Mouse (Mus musculus): ENCODE measurements at regions not wholly inside any gene's neighbourhood (a gene's known extent, or its start where the extent isn't known, plus 50 kb on each side); places are given as distances from the start of the nearest gene placed in this dataset.

GRCm38 (mm10) chr12:27054411-27054810, 288.0 kb downstream of the Sox11 start:
- Histone ChIP-seq H3K36me3 (no peaks in the 10 kb centered on the region), H3K4me1 (replicated peaks) (no peaks in the 10 kb centered on the region), H3K27ac (no peak overlapping the region), H3K4me3 (no peak overlapping the region), H3K9ac (no peak overlapping the region), H3K9me3 (replicated peaks) (no peaks in the 10 kb centered on the region), H3K4me2 (no peak overlapping the region), H3K27me3 (no peaks in the 10 kb centered on the region)
- WGBS, result 87% methylated on average over 4 of the region's 4 CpGs
- ATAC-seq (replicated peaks; ENCODE audit: insufficient number of reproducible peaks, insufficient read depth, low FRiP score, low read depth), result no peak

GRCm38 (mm10) chr12:27037922-27038321, 304.5 kb downstream of the Sox11 start:
- no peak overlapping the region for H3K4me2 ChIP-seq
- no peak overlapping the region for H3K9ac ChIP-seq
- no peaks in the 10 kb centered on the region for H3K4me1 ChIP-seq (replicated peaks)
- no peaks in the 10 kb centered on the region for H3K36me3 ChIP-seq
- no peaks in the 10 kb centered on the region for H3K9me3 ChIP-seq (replicated peaks)
- WGBS, result 47% methylated on average over 2 of the region's 2 CpGs
- H3K27me3 ChIP-seq, result no peaks in the 10 kb centered on the region
- no peak for ATAC-seq (replicated peaks; ENCODE audit: insufficient number of reproducible peaks, insufficient read depth, low FRiP score, low read depth)
- no peak overlapping the region for H3K4me3 ChIP-seq
- H3K27ac ChIP-seq, result no peak overlapping the region

GRCm38 (mm10) chr12:27019751-27020150, 322.6 kb downstream of the Sox11 start:
- no peak overlapping the region for H3K4me3 ChIP-seq
- H3K27ac ChIP-seq, result no peak overlapping the region
- no peaks in the 10 kb centered on the region for H3K36me3 ChIP-seq
- no peaks in the 10 kb centered on the region for H3K27me3 ChIP-seq
- WGBS, result 46% methylated on average over 4 of the region's 4 CpGs
- no peak overlapping the region for H3K9ac ChIP-seq
- no peaks in the 10 kb centered on the region for H3K4me1 ChIP-seq (replicated peaks)
- H3K9me3 ChIP-seq (replicated peaks), result no peaks in the 10 kb centered on the region
- no peak overlapping the region for H3K4me2 ChIP-seq
- no peak for ATAC-seq (replicated peaks; ENCODE audit: insufficient number of reproducible peaks, insufficient read depth, low FRiP score, low read depth)

GRCm38 (mm10) chr12:27018366-27018765, 324.0 kb downstream of the Sox11 start:
- Histone ChIP-seq H3K27me3 (no peaks in the 10 kb centered on the region), H3K4me2 (no peak overlapping the region), H3K27ac (no peak overlapping the region), H3K9ac (no peak overlapping the region), H3K36me3 (no peaks in the 10 kb centered on the region), H3K4me3 (no peak overlapping the region), H3K9me3 (replicated peaks) (no peaks in the 10 kb centered on the region), H3K4me1 (replicated peaks) (no peaks in the 10 kb centered on the region)
- ATAC-seq (replicated peaks; ENCODE audit: insufficient number of reproducible peaks, insufficient read depth, low FRiP score, low read depth), result no peak
- WGBS, result 68% methylated on average over 7 of the region's 7 CpGs

- no peak for ATAC-seq (replicated peaks; ENCODE audit: insufficient number of reproducible peaks, insufficient read depth, low FRiP score, low read depth)
- Histone ChIP-seq H3K4me2 (no peak overlapping the region), H3K4me1 (replicated peaks) (no peaks in the 10 kb centered on the region; the same call in 1 of the 2 replicates), H3K36me3 (no peaks in the 10 kb centered on the region), H3K27ac (no peak overlapping the region), H3K27me3 (no peaks in the 10 kb centered on the region), H3K9ac (no peak overlapping the region), H3K4me3 (no peak overlapping the region), H3K9me3 (replicated peaks) (no peaks in the 10 kb centered on the region)
Measured at GRCm38 (mm10) chr12:26999287-26999686, 343.1 kb downstream of the Sox11 start.

GRCm38 (mm10) chr12:26976284-26977065, 365.9 kb downstream of the Sox11 start:
- H3K4me1 ChIP-seq (replicated peaks), result no peaks in the 10 kb centered on the region
- H3K27ac ChIP-seq, result no peak overlapping the region
- 71% methylated on average over 8 of the region's 8 CpGs for WGBS
- no peak overlapping the region for H3K9ac ChIP-seq
- no peak for ATAC-seq (replicated peaks; ENCODE audit: insufficient number of reproducible peaks, insufficient read depth, low FRiP score, low read depth)
- H3K27me3 ChIP-seq, result no peaks in the 10 kb centered on the region
- H3K9me3 ChIP-seq (replicated peaks), result no peaks in the 10 kb centered on the region
- no peak overlapping the region for H3K4me2 ChIP-seq
- no peaks in the 10 kb centered on the region for H3K36me3 ChIP-seq
- no peak overlapping the region for H3K4me3 ChIP-seq

- no peak overlapping the region for H3K4me2 ChIP-seq
- no peak overlapping the region for H3K9ac ChIP-seq
- 34% methylated on average over 4 of the region's 4 CpGs for WGBS
- ATAC-seq (replicated peaks; ENCODE audit: insufficient number of reproducible peaks, insufficient read depth, low FRiP score, low read depth), result no peak
- no peak overlapping the region for H3K27ac ChIP-seq
- no peaks in the 10 kb centered on the region for H3K36me3 ChIP-seq
- no peaks in the 10 kb centered on the region for H3K4me1 ChIP-seq (replicated peaks)
- H3K27me3 ChIP-seq, result no peaks in the 10 kb centered on the region
- H3K4me3 ChIP-seq, result no peak overlapping the region
- no peaks in the 10 kb centered on the region for H3K9me3 ChIP-seq (replicated peaks)
Measured at GRCm38 (mm10) chr12:26972495-26973113, 369.8 kb downstream of the Sox11 start.

- H3K9me3 ChIP-seq (replicated peaks), result no peaks in the 10 kb centered on the region
- H3K4me3 ChIP-seq, result no peak overlapping the region
- H3K4me1 ChIP-seq (replicated peaks), result no peaks in the 10 kb centered on the region
- no peaks in the 10 kb centered on the region for H3K36me3 ChIP-seq
- no peak overlapping the region for H3K4me2 ChIP-seq
- no peaks in the 10 kb centered on the region for H3K27me3 ChIP-seq
- 51% methylated on average over 16 of the region's 16 CpGs for WGBS
- H3K9ac ChIP-seq, result no peak overlapping the region
- ATAC-seq (replicated peaks; ENCODE audit: insufficient number of reproducible peaks, insufficient read depth, low FRiP score, low read depth), result no peak
- H3K27ac ChIP-seq, result no peak overlapping the region
Measured at GRCm38 (mm10) chr12:26967018-26967737, 375.2 kb downstream of the Sox11 start.

- Histone ChIP-seq H3K4me2 (no peak overlapping the region), H3K27me3 (no peaks in the 10 kb centered on the region), H3K9me3 (replicated peaks) (no peaks in the 10 kb centered on the region), H3K9ac (no peak overlapping the region), H3K4me3 (no peak overlapping the region), H3K4me1 (replicated peaks) (no peaks in the 10 kb centered on the region), H3K27ac (no peak overlapping the region), H3K36me3 (no peaks in the 10 kb centered on the region)
- no peak for ATAC-seq (replicated peaks; ENCODE audit: insufficient number of reproducible peaks, insufficient read depth, low FRiP score, low read depth)
Measured at GRCm38 (mm10) chr12:26963917-26964316, 378.5 kb downstream of the Sox11 start.

GRCm38 (mm10) chr12:26939831-26940230, 402.5 kb downstream of the Sox11 start:
- no peak overlapping the region for H3K9ac ChIP-seq
- H3K27me3 ChIP-seq, result no peaks in the 10 kb centered on the region
- no peaks in the 10 kb centered on the region for H3K36me3 ChIP-seq
- H3K4me1 ChIP-seq (replicated peaks), result no peaks in the 10 kb centered on the region
- ATAC-seq (replicated peaks; ENCODE audit: insufficient number of reproducible peaks, insufficient read depth, low FRiP score, low read depth), result no peak
- no peak overlapping the region for H3K27ac ChIP-seq
- WGBS, result 27% methylated on average over 2 of the region's 2 CpGs
- H3K4me3 ChIP-seq, result no peak overlapping the region
- H3K9me3 ChIP-seq (replicated peaks), result no peaks in the 10 kb centered on the region
- H3K4me2 ChIP-seq, result no peak overlapping the region

- Histone ChIP-seq H3K36me3 (no peaks in the 10 kb centered on the region), H3K9ac (no peak overlapping the region), H3K27ac (no peak overlapping the region), H3K27me3 (no peaks in the 10 kb centered on the region), H3K9me3 (replicated peaks) (no peaks in the 10 kb centered on the region), H3K4me3 (no peak overlapping the region), H3K4me1 (replicated peaks) (no peaks in the 10 kb centered on the region), H3K4me2 (no peak overlapping the region)
- WGBS, result 70% methylated on average over 3 of the region's 3 CpGs
- ATAC-seq (replicated peaks; ENCODE audit: insufficient number of reproducible peaks, insufficient read depth, low FRiP score, low read depth), result no peak
Measured at GRCm38 (mm10) chr12:26937836-26938235, 404.5 kb downstream of the Sox11 start.
